Mouse (Mus musculus) liver, embryonic 14.5 days (tissue): ENCODE results near the gene Gtf3c5. TPM values are rescaled to one million over a fixed set of nuclear protein-coding genes. Genes with fewer than 3 reads are reported as not detected.

Source experiments
- ATAC-seq: fragments of 200-750 bp; cut with Nextera tagmentation; 2 replicates; pipeline ENCODE4 v1.8.0; 2017; ENCODE audit warnings: moderate number of reproducible peaks, mild to moderate bottlenecking, moderate library complexity; ENCODE audit not compliant: insufficient read depth
- DNase-seq, 3 experiments: peaks; one replicate each; pipeline ENCODE4 v3.0.0-alpha.2; 2012 to 2013; ENCODE audit warnings: low read depth in 3 of 3, low spot score in 3 of 3
- H3K27ac ChIP-seq: fragments of 300-500 bp; sonication (generic); 2 replicates; pipeline ENCODE4 v1.5.1; 2014; ENCODE audit warnings: moderate library complexity, mild to moderate bottlenecking, control low read depth, inconsistent platforms
- H3K27me3 ChIP-seq: fragments of 300-500 bp; sonication (generic); 2 replicates; pipeline ENCODE4 v1.6.1; 2014; ENCODE audit warnings: mild to moderate bottlenecking, low read length, moderate library complexity; ENCODE audit not compliant: control insufficient read depth, insufficient read depth
- H3K36me3 ChIP-seq: fragments of 300-500 bp; sonication (generic); replicated peaks from 2 replicates; pipeline ENCODE4 v1.6.1; 2014; ENCODE audit warnings: low read depth; ENCODE audit not compliant: control insufficient read depth, insufficient read depth
- H3K4me1 ChIP-seq, 2 experiments: fragments of 200-500 bp in 1 of 2; fragments of 300-500 bp in 1 of 2; sonication (generic) in 1 of 2; replicated peaks; 2 replicates each; pipeline ENCODE4 v1.6.1; 2012 to 2014; ENCODE audit warnings: antibody characterized with exemption in 1 of 2, inconsistent platforms in 1 of 2, low read length in 1 of 2; ENCODE audit not compliant: control insufficient read depth in 2 of 2, insufficient read depth in 2 of 2
- H3K4me2 ChIP-seq: fragments of 300-500 bp; sonication (generic); 2 replicates; pipeline ENCODE4 v1.6.1; 2014; ENCODE audit warnings: low read depth, mild to moderate bottlenecking, control low read depth, moderate library complexity
- H3K4me3 ChIP-seq, 2 experiments: fragments of 200-500 bp in 1 of 2; fragments of 300-500 bp in 1 of 2; sonication (generic) in 1 of 2; 2 replicates each; pipeline ENCODE4 v1.5.1; 2012 to 2014; ENCODE audit warnings: low read depth in 2 of 2, low read length in 2 of 2, mild to moderate bottlenecking in 2 of 2, control low read depth in 1 of 2, inconsistent platforms in 1 of 2, moderate library complexity in 1 of 2; ENCODE audit not compliant: insufficient read depth in 1 of 2
- H3K9ac ChIP-seq: fragments of 300-500 bp; sonication (generic); replicated peaks from 2 replicates; pipeline ENCODE4 v1.6.1; 2014; ENCODE audit warnings: mild to moderate bottlenecking, control low read depth, moderate library complexity
- H3K9me3 ChIP-seq: fragments of 300-500 bp; sonication (generic); 2 replicates; pipeline ENCODE4 v1.6.1; 2016; ENCODE audit warnings: low read length, mixed read lengths; ENCODE audit not compliant: control insufficient read depth
- CTCF ChIP-seq: IDR thresholded peaks from 2 replicates; pipeline ENCODE4 v1.5.1; 2016; ENCODE audit warnings: antibody characterized with exemption, low read depth, control low read depth
- EP300 ChIP-seq: IDR thresholded peaks from 2 replicates; pipeline ENCODE4 v1.6.1; 2016; ENCODE audit warnings: antibody characterized with exemption, low read depth
- WGBS: fragments of 180-500 bp; shearing (Covaris S2); extraction: QIAGEN DNeasy Blood & Tissue Kit; methylation state at CpG from one replicate; pipeline ENCODE4 v1.1.7; 2014; ENCODE audit not compliant: insufficient replicate concordance; 5-methylcytosine and 5-hydroxymethylcytosine counted together
- microRNA-seq: library from miRNA; unstranded; fragments of <30 nt; microRNA quantifications from one replicate; pipeline ENCODE4, GENCODE M21; 2016
- polyA plus RNA-seq, 2 experiments: library from polyadenylated mRNA; depleted of rRNA in 1 of 2; stranded (reverse) in 1 of 2; unstranded in 1 of 2; fragments of >200 nt; fragmentation: Nextera tagmentation in 1 of 2; extraction: Ambion mirVana in 1 of 2; gene quantifications; 2 replicates each; pipeline versions ENCODE4 v1.2.1 to v1.2.3; 2012 to 2014

Gtf3c5 gene
- polyA plus RNA-seq, 2 experiments, result 7.6 to 11.6 TPM

DNA sequence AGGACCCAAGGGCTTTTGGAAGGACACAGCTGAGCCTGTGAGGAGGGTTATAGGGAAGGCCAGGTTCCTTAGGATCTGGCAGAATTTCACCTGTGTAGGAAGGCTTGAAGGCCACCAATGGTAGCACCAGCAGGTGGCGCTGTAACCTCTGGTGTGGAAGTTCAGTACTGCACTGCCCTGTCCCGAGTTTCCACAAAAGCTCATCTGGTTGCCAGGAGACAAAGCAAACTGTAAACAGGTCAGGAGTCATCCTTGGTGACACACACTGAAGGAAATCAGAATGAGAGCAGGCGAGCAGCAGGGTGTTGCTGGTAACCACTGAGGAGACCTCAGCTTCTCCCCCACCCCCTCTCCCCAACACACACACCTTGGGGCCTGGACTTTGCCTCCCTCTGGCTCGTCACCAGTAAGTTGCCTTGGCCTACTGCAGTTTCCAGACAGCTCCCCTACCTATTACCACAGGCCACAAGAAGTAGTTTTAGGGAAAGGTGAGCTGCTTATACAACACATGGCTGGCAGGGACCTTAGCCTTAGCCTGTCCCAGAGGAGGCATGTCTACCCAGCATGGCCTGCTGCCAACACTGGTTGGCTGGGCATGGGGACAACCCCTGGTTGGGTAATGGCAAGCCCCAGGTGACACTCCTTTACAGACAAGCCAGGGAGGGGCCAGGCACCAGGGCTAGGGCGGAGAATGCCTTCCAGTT lies 66.2 kb downstream of the Gtf3c5 start:
- H3K27me3 ChIP-seq, result peaks cover 20% of the 10 kb centered on the region
- TF ChIP-seq CTCF, result peak; percentile 95
- no peak for TF ChIP-seq EP300
- H3K4me1 ChIP-seq, result 0 out of 4 replicates have a peak, but pooled peaks cover 0 to 3% of the 10 kb centered on the region in 2 experiments
- no peak overlapping the region for H3K4me2 ChIP-seq
- H3K4me3 ChIP-seq, result no peak overlapping the region
- no peaks in the 10 kb centered on the region for H3K36me3 ChIP-seq
- peak; percentile 56; the same call in 1 of the 2 replicates for ATAC-seq
- H3K9me3 ChIP-seq, result no peaks in the 10 kb centered on the region
- WGBS, result 26% methylated on average over 5 of the region's 5 CpGs
- DNase-seq, result peak; percentile 60 to 68 (median 63)
- H3K9ac ChIP-seq, result no peak overlapping the region
- H3K27ac ChIP-seq, result no peak overlapping the region

Small RNA genes lying within 50 kb of the gene (microRNA-seq; reads per million reads assigned to microRNA genes)
- gene Gm22824, result not detected

Other genes starting within 250 kb of the Gtf3c5 start
- 0.15 and 0.19 TPM in 2 replicates for gene Ppp1r26, start 137.0 kb downstream of the Gtf3c5 start, polyA plus RNA-seq (2012; rRNA removed)
- gene Ppp1r26, start 137.0 kb downstream of the Gtf3c5 start, polyA plus RNA-seq (2014; fragmentation: Nextera tagmentation; extraction: Ambion mirVana), result 0.04 and 0.11 TPM in 2 replicates
- gene 1700007K13Rik, start 117.4 kb downstream of the Gtf3c5 start, polyA plus RNA-seq (2012; rRNA removed), result not detected in 2 replicates
- gene 1700007K13Rik, start 117.4 kb downstream of the Gtf3c5 start, polyA plus RNA-seq (2014; fragmentation: Nextera tagmentation; extraction: Ambion mirVana), result 0.24 TPM in 1 of 2 replicates, not detected in the other
- 19.8 and 20.2 TPM in 2 replicates for gene Mrps2, start 115.7 kb downstream of the Gtf3c5 start, polyA plus RNA-seq (2012; rRNA removed)
- 21.4 and 24.6 TPM in 2 replicates for gene Mrps2, start 115.7 kb downstream of the Gtf3c5 start, polyA plus RNA-seq (2014; fragmentation: Nextera tagmentation; extraction: Ambion mirVana)
- gene Gbgt1, start 86.9 kb downstream of the Gtf3c5 start, polyA plus RNA-seq (2012; rRNA removed), result 0.31 and 0.52 TPM in 2 replicates
- gene Gbgt1, start 86.9 kb downstream of the Gtf3c5 start, polyA plus RNA-seq (2014; fragmentation: Nextera tagmentation; extraction: Ambion mirVana), result 0.15 and 0.29 TPM in 2 replicates
- gene Gm10134, start 77.7 kb downstream of the Gtf3c5 start, polyA plus RNA-seq (2012; rRNA removed), result not detected in 2 replicates
- gene Gm10134, start 77.7 kb downstream of the Gtf3c5 start, polyA plus RNA-seq (2014; fragmentation: Nextera tagmentation; extraction: Ambion mirVana), result not detected in 2 replicates
- 2.0 and 2.1 TPM in 2 replicates for gene Ralgds, start 70.6 kb downstream of the Gtf3c5 start, polyA plus RNA-seq (2012; rRNA removed)
- gene Ralgds, start 70.6 kb downstream of the Gtf3c5 start, polyA plus RNA-seq (2014; fragmentation: Nextera tagmentation; extraction: Ambion mirVana), result 1.5 and 2.1 TPM in 2 replicates
- 0.10 and 0.19 TPM in 2 replicates for gene Cel, start 20.3 kb downstream of the Gtf3c5 start, polyA plus RNA-seq (2012; rRNA removed)
- 0.39 TPM in 1 of 2 replicates, not detected in the other for gene Cel, start 20.3 kb downstream of the Gtf3c5 start, polyA plus RNA-seq (2014; fragmentation: Nextera tagmentation; extraction: Ambion mirVana)
- gene Gfi1b, start 38.2 kb upstream of the Gtf3c5 start, polyA plus RNA-seq (2012; rRNA removed), result 72.5 and 86.9 TPM in 2 replicates
- gene Gfi1b, start 38.2 kb upstream of the Gtf3c5 start, polyA plus RNA-seq (2014; fragmentation: Nextera tagmentation; extraction: Ambion mirVana), result 89.2 and 107 TPM in 2 replicates
- 4.5 and 5.4 TPM in 2 replicates for gene Tsc1, start 57.5 kb upstream of the Gtf3c5 start, polyA plus RNA-seq (2012; rRNA removed)
- 5.3 and 7.5 TPM in 2 replicates for gene Tsc1, start 57.5 kb upstream of the Gtf3c5 start, polyA plus RNA-seq (2014; fragmentation: Nextera tagmentation; extraction: Ambion mirVana)
- 1.3 and 2.2 TPM in 2 replicates for gene Spaca9, start 116.0 kb upstream of the Gtf3c5 start, polyA plus RNA-seq (2012; rRNA removed)
- 2.0 and 2.5 TPM in 2 replicates for gene Spaca9, start 116.0 kb upstream of the Gtf3c5 start, polyA plus RNA-seq (2014; fragmentation: Nextera tagmentation; extraction: Ambion mirVana)
- 0.11 and 0.18 TPM in 2 replicates for gene Ak8, start 116.4 kb upstream of the Gtf3c5 start, polyA plus RNA-seq (2012; rRNA removed)
- gene Ak8, start 116.4 kb upstream of the Gtf3c5 start, polyA plus RNA-seq (2014; fragmentation: Nextera tagmentation; extraction: Ambion mirVana), result 0.24 and 0.32 TPM in 2 replicates